Mouse (Mus musculus): ENCODE measurements around the gene Sult4a1. TPM values are rescaled to one million over a fixed set of nuclear protein-coding genes. Genes with fewer than 3 reads are reported as not detected.

Sult4a1 gene
- polyA plus RNA-seq (2015; fragmentation: Nextera tagmentation; extraction: Ambion mirVana) = 0.22 and 0.30 TPM in 2 replicates

- DNase-seq (ENCODE audit: low spot score) = peak; percentile 12
Observed at GRCm38 (mm10) chr15:84105105-84105923, at the start of gene Sult4a1. TSS of gene Sult4a1 (minus strand) at chr15:84105754.

GRCm38 (mm10) chr15:84140929-84141328, 35.4 kb upstream of the Sult4a1 start:
- no peak for DNase-seq (ENCODE audit: low spot score)

- DNase-seq (ENCODE audit: low spot score) = no peak
Observed at GRCm38 (mm10) chr15:84140109-84140508, 34.6 kb upstream of the Sult4a1 start.

GRCm38 (mm10) chr15:84139592-84140005, 34.0 kb upstream of the Sult4a1 start:
- DNase-seq (ENCODE audit: low spot score) = no peak

GRCm38 (mm10) chr15:84136473-84137415, 31.2 kb upstream of the Sult4a1 start:
- DNase-seq (ENCODE audit: low spot score) = no peak

GRCm38 (mm10) chr15:84135472-84135871, 29.9 kb upstream of the Sult4a1 start:
- DNase-seq (ENCODE audit: low spot score) = peak; percentile 61

GRCm38 (mm10) chr15:84133440-84133839, 27.9 kb upstream of the Sult4a1 start:
- DNase-seq (ENCODE audit: low spot score) = no peak

GRCm38 (mm10) chr15:84131971-84132370, 26.4 kb upstream of the Sult4a1 start:
- DNase-seq (ENCODE audit: low spot score) = no peak

- no peak for DNase-seq (ENCODE audit: low spot score)
Observed at GRCm38 (mm10) chr15:84131096-84131786, 25.7 kb upstream of the Sult4a1 start.

- no peak for DNase-seq (ENCODE audit: low spot score)
Observed at GRCm38 (mm10) chr15:84126871-84127270, 21.3 kb upstream of the Sult4a1 start.

- no peak for DNase-seq (ENCODE audit: low spot score)
Observed at GRCm38 (mm10) chr15:84126447-84126846, 20.9 kb upstream of the Sult4a1 start.

- DNase-seq (ENCODE audit: low spot score) = no peak
Observed at GRCm38 (mm10) chr15:84124086-84124485, 18.5 kb upstream of the Sult4a1 start.

- no peak for DNase-seq (ENCODE audit: low spot score)
Observed at GRCm38 (mm10) chr15:84123075-84123474, 17.5 kb upstream of the Sult4a1 start, which contains the start of gene Pnpla5. TSS of gene Pnpla5 (minus strand) at chr15:84123175.

- DNase-seq (ENCODE audit: low spot score) = no peak
Observed at GRCm38 (mm10) chr15:84121036-84121435, 15.5 kb upstream of the Sult4a1 start.

- DNase-seq (ENCODE audit: low spot score) = peak; percentile 19
Observed at GRCm38 (mm10) chr15:84120612-84121011, 15.1 kb upstream of the Sult4a1 start.

- no peak for DNase-seq (ENCODE audit: low spot score)
Observed at GRCm38 (mm10) chr15:84116466-84116865, 10.9 kb upstream of the Sult4a1 start.

GRCm38 (mm10) chr15:84115727-84116126, 10.2 kb upstream of the Sult4a1 start:
- DNase-seq (ENCODE audit: low spot score) = no peak

- no peak for DNase-seq (ENCODE audit: low spot score)
Observed at GRCm38 (mm10) chr15:84113873-84114272, 8.3 kb upstream of the Sult4a1 start.

GRCm38 (mm10) chr15:84108899-84109298, 3.3 kb upstream of the Sult4a1 start:
- peak; percentile 26 for DNase-seq (ENCODE audit: low spot score)

GRCm38 (mm10) chr15:84105924-84106500, 458 bp upstream of the Sult4a1 start:
- no peak for DNase-seq (ENCODE audit: low spot score)

- DNase-seq (ENCODE audit: low spot score) = no peak
Observed at GRCm38 (mm10) chr15:84104626-84105025, 928 bp downstream of the Sult4a1 start.

Measured in thymus, postnatal 0 days (tissue).